Mouse (Mus musculus) cerebellum, postnatal 4 days (tissue): ENCODE results near the gene Selenos.
"Not testable (repeated sequence)": the region's sequence is repeated elsewhere in the genome, so short reads cannot be mapped to it uniquely, and the experiment has no call there.

Experiments used
- DNase-seq, 2 experiments: peaks; one replicate each; pipeline ENCODE4 v3.0.0; 2022; ENCODE audit warnings: low spot score in 2 of 2, mixed read lengths in 1 of 2

The Selenos gene

DNA sequence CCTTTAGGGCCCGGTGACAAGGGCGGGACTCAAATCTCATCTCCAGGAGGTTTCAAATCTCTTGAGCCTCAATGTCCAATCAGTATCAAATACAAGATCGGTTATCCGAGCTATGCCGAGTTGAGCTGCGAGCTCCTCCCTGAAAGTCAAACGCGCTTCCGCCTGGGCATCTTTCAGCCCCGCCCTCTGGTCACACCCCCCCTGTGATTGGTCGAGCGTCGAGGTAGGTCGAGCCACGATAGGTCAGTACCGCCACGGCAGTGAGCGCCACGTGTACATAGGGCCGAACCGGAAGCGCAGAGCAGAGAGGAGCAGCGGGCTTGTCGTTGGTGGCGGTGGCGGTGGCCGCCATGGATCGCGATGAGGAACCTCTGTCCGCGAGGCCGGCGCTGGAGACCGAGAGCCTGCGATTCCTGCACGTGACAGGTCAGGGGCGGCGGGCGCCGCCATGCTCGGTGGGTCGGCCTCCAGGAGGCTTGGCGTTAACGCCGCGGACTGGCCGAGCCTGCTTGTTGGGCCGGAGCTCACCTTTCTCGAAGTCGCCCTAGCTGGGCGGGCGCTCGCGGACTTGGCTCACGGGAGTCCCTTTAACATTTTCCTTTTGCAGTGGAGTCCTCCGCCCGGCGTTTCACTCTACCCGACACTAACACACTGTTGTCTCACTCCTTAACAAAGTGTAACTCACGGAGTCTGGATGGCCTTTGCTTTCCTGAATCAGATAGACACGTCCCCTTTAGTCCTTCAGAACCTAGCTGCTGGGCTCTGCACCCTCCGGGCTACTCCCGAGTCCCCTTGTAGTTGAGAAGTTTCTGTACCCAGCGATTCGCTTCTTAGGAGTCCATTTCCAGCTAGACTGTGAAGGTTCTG lies at the start of gene Selenos:
Gene Selenos (plus strand): TSS at position 286 of the 867 bp plus-strand sequence.
- DNase-seq, result peak; percentile 89 to 94

DNA sequence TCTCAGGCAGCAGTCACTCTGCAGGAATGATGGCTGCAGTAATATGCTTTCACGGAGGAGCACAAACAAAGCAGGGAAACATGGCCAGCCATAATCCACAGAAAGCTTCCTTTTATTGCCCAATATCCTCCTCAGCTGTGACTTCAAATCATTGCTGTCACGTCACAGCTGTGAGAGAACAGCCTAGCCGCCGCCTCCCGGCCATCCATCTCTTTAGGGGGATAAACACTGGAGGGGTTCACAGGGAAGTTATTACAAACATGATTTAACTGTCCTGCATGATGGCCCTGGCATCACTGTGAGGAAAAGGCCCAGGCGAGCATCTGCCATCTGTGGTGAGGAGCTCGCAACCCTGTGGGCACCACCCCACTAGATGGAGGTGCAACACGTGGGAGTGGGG lies 42.6 kb upstream of the Selenos start:
- no peak for DNase-seq

DNA sequence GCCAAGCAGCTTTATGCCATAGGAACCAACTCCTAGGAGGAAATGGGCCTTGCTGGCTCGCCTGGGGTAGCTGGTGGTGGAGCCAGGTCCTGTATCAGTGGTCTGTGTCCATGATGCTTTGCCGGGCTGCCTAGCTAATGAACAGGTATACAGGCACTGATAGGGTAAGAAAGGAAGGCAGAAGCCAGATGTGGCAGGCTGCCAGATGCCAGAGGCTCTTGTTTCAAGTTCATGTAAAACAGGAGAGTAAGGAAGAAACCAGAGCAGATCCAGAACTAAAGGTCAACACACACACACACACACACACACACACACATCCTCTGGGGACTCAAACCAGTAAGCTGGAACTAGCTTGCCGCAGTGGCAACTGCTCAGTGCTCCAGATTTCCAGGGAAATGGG lies 41.2 kb upstream of the Selenos start:
- DNase-seq, result no peak

DNA sequence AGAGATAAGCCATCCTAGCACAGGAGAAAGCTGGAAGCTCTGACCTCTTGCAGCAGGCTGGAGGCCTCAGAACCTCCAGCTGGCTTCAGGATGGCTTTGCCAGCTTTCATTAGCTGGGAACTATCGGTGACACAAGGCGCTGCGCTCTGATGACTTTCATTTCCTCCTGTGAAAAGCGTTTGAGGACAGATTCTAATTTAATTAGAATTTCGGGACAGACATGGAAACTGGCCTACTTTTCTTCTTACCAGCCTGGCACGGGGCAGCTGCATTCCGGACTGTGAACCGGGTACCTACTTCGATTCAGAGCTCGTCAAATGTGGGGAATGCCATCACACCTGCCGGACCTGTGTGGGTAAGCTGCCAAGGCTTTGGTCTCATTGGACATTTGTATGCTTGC lies 40.7 kb upstream of the Selenos start:
- DNase-seq, result no peak

DNA sequence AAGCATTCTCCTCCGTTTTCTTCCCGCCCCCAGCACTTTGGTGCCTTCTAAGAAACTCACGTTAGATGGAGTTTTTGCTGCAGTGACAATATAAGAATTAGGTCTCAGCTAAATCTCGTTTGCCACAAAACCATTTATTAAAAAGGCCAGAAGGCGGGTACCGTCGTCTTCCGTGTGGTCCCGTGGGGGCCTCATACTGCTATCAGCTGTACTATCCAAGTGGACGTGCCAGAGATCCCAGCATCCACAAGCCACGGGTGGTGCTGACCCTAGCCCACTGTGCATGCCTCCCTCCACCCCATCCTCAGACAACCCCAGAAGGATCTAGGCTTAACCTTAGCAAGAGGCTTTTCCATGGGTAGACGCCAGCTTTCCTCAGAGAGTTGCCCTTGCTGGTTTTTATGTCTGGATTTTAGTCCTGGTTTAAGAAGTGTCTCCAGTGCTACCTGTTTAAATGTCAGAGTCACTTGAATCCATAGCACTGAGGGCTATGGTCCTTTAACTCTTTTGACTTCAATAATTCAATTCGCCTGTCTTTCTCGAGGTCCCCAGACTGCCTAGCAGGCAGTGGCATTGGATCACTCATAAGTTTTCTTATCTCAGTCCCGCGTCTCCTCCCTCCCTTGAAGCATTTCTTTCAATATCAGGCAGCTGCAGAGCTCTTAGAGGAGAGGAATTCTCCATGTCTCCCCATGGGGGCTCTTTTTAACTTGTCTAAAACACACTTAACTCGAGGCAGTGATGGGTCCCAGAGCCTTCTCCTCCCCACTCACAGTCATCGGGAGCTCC lies 39.2 kb upstream of the Selenos start:
- no peak for DNase-seq

DNA sequence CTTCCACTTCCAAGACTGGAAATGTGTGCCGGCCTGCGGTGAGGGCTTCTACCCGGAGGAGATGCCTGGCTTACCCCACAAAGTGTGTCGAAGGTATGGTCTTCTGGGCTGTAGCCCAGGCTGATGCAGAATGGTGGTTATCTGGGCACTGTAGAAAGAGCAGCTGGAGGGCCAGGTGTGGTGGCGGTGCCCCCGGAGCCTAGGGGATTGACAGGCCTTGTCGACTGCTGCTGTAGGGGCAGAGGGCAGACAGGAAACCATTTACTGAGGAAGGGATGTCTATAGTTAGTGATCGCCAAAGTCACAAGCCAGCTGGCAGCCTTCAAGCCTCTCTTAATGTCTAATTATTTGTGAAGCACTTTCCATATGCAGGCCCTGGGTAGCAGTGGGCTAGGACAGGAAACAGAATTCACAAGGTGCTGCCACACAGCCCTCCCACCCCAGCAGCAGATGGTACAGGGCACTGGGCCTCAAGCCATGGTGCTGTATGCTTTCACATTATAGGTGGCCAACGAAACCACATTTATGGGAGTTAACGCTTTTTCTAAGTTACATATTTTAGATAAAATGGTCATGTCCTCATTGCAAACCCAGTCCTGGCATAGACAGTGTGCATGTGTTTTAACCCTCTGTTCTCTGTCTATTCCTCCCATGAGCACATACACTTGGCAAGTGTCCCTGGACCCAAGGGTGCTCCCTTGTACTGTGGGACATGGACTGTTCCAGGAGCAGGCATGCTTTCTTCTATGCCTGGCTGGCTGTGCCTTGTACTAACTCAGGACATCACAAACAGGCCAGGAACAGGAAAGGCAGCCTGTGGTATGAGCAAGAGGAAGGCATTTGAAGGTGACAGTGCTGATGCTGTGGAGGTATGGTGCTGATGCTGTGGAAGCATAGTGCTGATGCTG lies 35.6 kb upstream of the Selenos start, which contains the start of gene Gm45213:
Gene Gm45213 (plus strand): TSS at position 51 of the 908 bp plus-strand sequence.
- DNase-seq, result peak in 1 of 2 experiments; percentile 31

DNA sequence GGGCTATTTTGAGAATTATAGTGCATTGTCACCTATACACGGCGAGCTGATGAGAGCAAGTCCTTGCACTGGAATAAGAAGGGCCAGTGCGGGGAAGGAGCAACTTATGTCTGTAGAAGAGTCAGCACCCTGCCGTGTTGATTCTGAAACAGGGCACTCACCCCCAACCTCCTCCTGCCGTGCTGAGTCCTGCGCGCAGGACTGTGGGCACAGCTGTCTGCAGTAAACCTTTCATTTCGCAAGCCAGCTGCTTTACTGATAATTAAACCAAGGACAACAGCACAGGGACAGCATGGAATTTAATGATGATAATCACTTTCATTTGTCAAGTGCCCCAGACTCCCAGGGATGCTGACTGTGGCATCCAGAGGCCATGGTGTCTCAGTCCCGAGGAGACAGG lies 34.8 kb upstream of the Selenos start:
- DNase-seq, result no peak

DNA sequence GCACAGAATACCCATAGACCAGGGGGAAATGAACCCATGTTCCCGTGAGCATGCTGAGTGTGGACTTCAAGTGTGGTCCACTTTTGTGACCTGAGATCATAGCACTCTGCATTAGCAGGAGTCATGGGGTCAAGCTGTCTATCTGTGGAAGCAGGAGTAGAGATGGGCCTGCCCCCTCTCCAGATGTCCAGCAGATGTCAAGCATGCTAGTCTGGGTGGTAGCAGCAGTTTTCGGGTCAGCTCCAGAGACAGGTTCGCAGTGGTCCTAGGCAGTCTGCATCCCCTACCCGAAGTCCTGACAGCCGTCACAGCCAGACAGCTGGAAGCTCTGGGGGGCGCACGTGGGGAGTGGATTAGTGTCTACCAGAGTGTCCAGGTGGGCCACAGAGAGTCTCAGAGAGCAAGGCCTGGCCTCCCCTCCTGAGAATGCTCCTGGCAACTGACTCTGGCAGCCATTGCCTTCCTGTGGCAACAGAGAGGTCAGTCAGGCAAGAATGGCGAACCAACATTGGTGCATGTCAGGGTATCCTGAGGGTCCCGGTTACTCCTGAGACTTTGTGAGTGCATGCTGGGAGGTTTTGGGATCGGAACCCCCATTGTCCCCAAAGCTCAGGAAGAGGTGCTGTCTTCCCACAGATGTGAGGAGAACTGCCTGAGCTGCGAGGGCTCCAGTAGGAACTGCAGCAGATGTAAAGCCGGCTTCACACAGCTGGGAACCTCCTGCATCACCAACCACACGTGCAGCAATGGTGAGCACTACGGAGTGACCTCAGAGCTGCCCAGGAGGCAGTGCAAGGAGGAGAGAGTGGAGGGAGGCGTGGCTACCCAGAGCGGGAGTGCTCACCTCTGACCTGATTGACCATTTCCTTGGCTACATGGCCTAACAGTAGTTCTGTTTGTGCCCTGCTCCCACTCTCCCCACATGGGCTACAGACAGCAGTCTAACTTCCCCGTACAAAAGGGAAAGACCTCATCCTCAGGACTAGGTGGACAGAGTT lies 32.2 kb upstream of the Selenos start:
- DNase-seq, result no peak

DNA sequence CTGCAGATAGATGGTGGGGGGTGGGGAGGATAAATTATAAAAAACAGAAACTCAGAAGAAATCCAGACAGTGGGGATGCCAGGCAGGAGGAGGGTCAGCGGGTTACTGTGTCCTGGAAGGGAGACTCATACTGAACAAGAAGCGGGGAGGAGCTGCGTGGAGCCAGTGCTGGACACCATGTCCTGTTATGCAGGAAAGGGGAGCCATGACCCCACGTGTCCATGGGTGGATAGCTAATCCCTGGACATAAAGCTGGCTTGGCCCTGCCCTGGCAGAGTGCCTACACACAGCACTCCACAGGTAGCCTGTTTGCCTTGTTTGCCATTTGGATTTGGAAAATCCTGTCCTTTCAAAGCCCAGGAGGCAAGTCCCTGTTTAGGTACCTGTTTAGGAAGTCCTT lies 31.5 kb upstream of the Selenos start:
- DNase-seq, result no peak

DNA sequence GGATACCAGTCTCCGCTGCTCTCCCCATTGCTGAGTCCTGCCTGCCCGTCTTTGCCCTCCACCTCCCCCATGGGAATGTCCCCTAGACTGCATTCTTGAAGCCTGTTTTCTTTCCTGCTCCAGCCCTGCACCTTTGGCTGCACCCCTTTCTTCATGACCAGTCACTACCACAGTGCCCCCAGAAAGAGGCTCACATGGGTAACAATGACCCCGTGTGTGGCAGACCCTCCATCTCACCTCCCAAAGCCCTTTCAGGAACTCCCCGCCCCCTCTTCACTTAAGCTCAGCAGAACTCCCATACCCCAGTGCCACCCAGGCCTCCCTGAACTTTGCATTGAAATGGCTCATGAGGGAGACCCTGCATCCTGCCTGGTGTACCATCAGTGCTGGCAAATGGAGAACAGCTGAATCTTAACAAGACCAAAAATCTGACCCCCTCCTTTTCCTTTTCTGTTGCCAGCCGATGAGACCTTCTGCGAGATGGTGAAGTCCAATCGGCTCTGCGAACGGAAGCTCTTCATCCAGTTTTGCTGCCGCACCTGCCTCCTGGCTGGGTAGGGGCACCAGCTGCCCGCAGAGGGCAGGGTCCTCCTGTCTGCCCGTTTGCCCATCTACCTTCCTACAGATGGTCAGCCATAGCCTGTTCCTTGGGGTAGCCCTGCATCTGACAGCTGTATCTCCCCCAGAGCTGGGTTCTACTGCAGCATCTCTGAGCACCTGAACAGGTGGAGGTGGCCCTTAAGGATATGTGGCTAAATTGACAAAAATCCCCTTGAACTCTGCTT lies 30.8 kb upstream of the Selenos start:
- no peak for DNase-seq

DNA sequence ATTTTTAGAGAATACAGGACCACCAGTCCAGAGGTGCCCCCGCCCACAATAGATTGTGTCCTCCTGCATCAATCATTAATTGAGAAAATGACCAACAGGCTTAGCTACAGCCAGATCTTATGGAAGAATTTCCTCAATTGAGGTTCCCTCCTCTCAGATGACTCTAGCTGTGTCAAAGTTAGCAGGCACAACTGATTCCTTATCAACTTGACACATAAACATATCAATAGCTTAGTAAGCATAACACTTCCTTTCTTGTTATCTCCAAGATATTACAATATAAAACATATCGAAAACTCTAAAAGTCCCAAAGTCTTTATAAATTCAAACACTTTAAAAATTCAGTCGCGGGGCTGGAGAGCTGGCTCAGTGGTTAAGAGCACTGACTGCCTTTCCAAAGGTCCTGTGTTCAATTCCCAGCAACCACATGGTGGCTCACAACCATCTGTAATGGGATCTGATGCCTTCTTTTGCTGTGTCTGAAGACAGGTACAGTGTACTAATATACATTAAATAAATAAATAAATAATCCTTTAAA lies 25.4 kb upstream of the Selenos start:
- no peak for DNase-seq

DNA sequence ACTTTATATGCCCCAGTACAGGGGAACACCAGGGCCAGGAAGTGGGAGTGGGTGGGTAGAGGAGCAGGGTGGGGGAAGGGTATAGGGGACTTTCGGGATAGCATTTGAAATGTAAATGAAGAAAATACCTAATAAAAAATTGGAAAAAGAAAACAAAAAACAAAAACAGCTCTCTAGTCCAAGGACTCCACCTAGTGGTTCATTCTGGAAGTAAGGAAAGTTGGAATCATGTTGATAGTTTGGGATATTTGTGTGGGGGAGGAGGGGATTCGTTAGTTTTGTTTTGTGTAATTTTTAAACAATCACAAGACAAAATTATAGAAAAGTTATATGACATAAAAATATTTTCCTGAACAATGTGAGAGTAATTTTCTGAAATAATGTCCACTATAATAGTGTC lies 24.1 kb upstream of the Selenos start:
- DNase-seq, result not testable (repeated sequence)

DNA sequence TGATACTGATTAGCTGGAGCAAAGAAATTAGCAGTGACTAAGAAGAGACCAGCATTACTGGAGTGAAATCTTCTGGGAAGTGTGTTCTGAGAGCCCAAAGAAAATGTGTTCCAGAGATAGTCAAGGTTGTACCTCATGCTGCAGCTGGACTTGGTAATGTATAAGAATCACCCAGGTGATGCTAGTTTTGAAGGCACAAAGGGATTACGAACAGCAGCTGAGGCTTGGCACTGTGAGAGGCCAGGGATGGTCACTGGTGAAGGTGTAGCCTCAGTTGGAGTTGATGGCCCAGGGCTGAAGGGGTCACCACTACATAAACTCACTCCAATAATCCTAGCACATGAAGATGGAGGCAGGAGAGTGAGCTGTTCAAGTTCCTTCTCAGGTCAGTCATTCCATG lies 20.7 kb upstream of the Selenos start, which contains the start of gene Snrpa1:
Gene Snrpa1 (plus strand): TSS at position 301 of the 400 bp plus-strand sequence.
- no peak for DNase-seq

DNA sequence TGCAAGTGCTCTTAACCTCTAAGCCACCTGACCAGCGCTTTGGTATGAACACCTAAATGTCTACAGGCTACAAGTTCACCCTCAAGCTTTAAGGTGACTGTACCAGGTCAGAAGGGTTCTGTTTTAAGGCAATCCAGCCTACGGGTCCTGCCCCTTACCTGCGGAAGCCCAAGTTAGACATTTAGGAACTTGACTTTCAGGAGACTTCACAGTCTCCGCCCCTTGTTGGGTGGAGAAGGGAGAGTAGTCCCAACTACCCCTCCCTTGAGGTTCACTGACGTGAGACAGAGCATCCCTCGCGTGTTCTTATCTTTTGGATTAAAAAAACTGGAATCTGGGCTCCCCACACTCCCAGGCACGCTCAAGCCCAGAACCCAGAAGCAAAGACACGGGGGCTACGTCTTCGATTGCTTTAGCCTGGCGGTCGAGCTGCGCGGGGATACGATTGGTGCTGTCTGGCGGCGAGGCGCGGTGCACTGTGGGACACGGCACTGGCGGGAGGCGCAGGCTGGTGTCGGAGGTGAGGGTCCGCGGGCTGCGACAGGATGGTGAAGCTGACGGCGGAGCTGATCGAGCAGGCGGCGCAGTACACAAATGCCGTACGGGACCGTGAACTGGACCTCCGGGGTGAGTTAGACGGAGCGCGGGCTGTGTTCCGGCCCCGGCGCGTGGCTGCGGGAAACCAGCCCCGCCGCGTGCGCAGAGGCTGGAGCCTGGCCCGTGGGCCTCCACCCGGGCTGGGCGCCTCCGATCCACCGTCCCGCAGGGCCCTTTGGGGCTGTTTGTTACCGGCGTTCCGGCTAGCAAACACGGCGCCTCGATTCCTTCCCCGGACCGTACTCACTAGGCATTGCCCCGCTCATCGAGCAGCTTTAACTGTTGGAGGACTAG lies 19.1 kb upstream of the Selenos start:
- DNase-seq, result peak; percentile 78 to 86

DNA sequence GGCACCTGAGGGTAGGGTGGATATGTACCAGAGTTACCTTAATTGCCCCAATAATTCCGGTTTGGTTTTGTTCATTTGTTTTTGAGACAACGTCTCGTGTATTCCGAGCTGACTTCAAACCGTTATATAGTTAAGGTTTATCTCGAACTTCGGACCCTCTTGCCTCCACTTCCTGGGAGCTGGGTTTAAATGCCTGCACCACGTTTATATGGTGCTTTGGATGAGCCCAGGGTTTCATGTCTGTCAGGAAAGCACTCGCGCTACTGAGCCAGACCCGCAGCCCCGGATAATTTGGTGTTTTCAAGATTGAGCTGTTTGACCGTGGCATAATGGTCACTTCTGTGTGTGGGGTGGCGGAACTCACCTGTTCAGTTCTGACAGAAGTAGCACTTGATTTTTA lies 18.4 kb upstream of the Selenos start:
- DNase-seq, result no peak

DNA sequence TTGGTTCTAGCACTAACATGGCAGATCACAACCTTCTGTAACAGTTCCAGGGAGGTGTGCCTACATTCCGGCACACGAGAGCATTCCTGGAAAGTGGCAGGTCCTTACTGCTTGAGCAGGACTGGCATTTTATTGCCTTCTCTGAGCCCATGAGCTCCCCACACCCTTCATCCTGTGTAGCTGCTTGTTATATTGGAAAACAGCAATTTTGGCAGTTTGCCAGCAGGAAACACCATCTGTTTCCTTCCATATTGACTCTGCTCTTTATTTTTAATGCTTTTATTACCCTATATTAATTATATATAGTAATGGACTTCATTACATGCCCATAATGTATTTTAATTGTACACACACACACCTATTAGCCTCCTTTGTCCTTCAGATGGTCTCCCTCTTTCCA lies 3.0 kb upstream of the Selenos start:
- no peak for DNase-seq

DNA sequence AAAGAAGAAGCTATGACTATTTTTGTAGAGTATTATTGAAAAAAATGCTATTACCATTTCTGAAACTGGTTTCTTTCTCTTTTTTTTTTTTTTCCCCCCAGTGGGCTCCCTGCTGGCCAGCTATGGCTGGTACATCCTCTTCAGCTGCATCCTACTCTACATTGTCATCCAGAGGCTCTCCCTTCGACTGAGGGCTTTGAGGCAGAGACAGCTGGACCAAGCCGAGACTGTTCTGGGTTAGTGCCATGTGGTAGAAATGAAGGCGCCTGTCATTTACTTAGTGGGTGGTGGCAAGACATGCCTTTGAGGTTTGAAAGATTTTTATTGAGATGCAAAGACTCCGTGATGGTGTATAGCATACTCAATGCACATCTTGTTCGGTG lies 773 bp downstream of the Selenos start:
- no peak for DNase-seq

DNA sequence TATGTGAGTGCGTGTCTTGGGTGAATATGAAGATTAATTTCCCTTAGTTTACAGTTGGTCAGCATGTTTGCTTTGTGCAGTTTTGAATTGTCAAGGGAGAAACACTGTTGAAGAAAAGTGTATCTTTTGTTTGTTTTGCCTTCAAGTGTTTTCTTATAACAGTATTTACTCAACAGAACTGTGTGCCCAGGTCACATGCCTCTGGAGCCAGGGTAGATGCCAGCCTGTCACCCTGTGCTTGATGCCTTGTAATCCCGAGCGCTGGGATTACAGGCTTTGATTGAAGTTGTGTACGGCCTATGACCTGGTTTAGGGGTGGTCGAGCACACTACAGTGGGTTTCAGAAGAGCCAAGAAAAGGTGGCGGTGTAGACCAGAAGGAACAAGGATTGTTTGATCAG lies 4.3 kb downstream of the Selenos start:
- no peak for DNase-seq
